Mouse (Mus musculus) embryonic fibroblast, embryonic 13.5 days (primary cell): Measurements from ENCODE around the gene Slc38a3. TPM values are rescaled to one million over a fixed set of nuclear protein-coding genes. Genes with fewer than 3 reads are reported as not detected.

ENCODE experiments used
- H3K27ac ChIP-seq: 2 replicates; pipeline ENCODE4 v1.5.1; 2012; ENCODE audit warnings: low read length, control low read depth, inconsistent platforms; ENCODE audit not compliant: insufficient read depth
- H3K4me1 ChIP-seq: 2 replicates; pipeline ENCODE4 v1.6.1; 2011; ENCODE audit warnings: low read length; ENCODE audit not compliant: control insufficient read depth, insufficient read depth
- H3K4me3 ChIP-seq: 2 replicates; pipeline ENCODE4 v1.5.1; 2011; ENCODE audit warnings: mild to moderate bottlenecking, control low read depth, low read length; ENCODE audit not compliant: insufficient read depth
- CTCF ChIP-seq: IDR thresholded peaks from 2 replicates; pipeline ENCODE4 v1.5.1; 2011; ENCODE audit warnings: mild to moderate bottlenecking, control low read depth, low read length, moderate library complexity, borderline replicate concordance; ENCODE audit not compliant: insufficient read depth
- POLR2A ChIP-seq: IDR thresholded peaks from 2 replicates; pipeline ENCODE4 v1.6.1; 2011; ENCODE audit warnings: low read depth, mild to moderate bottlenecking, control low read depth, low read length, moderate library complexity
- polyA plus RNA-seq: library from polyadenylated mRNA; stranded (reverse); fragments of >200 nt; gene quantifications from 2 replicates; pipeline ENCODE4 v1.2.4, GENCODE M21; 2011; ENCODE audit warnings: low read depth; ENCODE audit not compliant: missing spikeins, insufficient read length

Gene Slc38a3
- polyA plus RNA-seq = 1.1 TPM in 1 of 2 replicates, not detected in the other

- Histone ChIP-seq H3K4me1 (no peaks in the 10 kb centered on the region), H3K27ac (no peak within 1 kb of the TSS), H3K4me3 (no peak within 1 kb of the TSS)
- no peak for TF ChIP-seq POLR2A
- no peak for TF ChIP-seq CTCF
Observed at GRCm38 (mm10) chr9:107669480-107669945, at the start of gene Slc38a3. Slc38a3 (minus strand) TSS chr9:107669530.

- Histone ChIP-seq H3K4me1 (0 out of 2 replicates have a peak, but pooled peaks cover 4% of the 10 kb centered on the region), H3K27ac (peak overlapping the region; percentile 7; the same call in 1 of the 2 replicates), H3K4me3 (no peak overlapping the region)
- TF ChIP-seq CTCF = no peak
- no peak for TF ChIP-seq POLR2A
Observed at GRCm38 (mm10) chr9:107716951-107717350, 47.6 kb upstream of the Slc38a3 start.

- Histone ChIP-seq H3K4me1 (0 out of 2 replicates have a peak, but pooled peaks cover 4% of the 10 kb centered on the region), H3K27ac (no peak overlapping the region), H3K4me3 (no peak overlapping the region)
- TF ChIP-seq POLR2A (no peak), CTCF (no peak)
Observed at GRCm38 (mm10) chr9:107715632-107716031, 46.3 kb upstream of the Slc38a3 start.

GRCm38 (mm10) chr9:107714221-107714952 is 45.1 kb upstream of the Slc38a3 start:
- 0 out of 2 replicates have a peak, but pooled peaks cover 4% of the 10 kb centered on the region for H3K4me1 ChIP-seq
- TF ChIP-seq CTCF = no peak
- TF ChIP-seq POLR2A = no peak
- 0 out of 2 replicates have a peak overlapping the region, but pooled peaks have one; percentile 22 for H3K27ac ChIP-seq
- no peak overlapping the region for H3K4me3 ChIP-seq

GRCm38 (mm10) chr9:107709697-107710483 is 40.6 kb upstream of the Slc38a3 start, which contains the start of gene Sema3f:
Sema3f (minus strand) TSS chr9:107710475.
- peak within 1 kb of the TSS; percentile 58 for H3K4me3 ChIP-seq
- peaks cover 8% of the 10 kb centered on the region; the same call in 1 of the 2 replicates for H3K4me1 ChIP-seq
- H3K27ac ChIP-seq = 0 out of 2 replicates have a peak within 1 kb of the TSS, but pooled peaks have one; percentile 44
- TF ChIP-seq POLR2A = peak; percentile 94
- TF ChIP-seq CTCF = peak; percentile 39; the same call in 1 of the 2 replicates

- peak overlapping the region; percentile 58 for H3K4me3 ChIP-seq
- no peak for TF ChIP-seq POLR2A
- TF ChIP-seq CTCF = no peak
- peaks cover 4% of the 10 kb centered on the region for H3K4me1 ChIP-seq
- H3K27ac ChIP-seq = 0 out of 2 replicates have a peak overlapping the region, but pooled peaks have one; percentile 44
Observed at GRCm38 (mm10) chr9:107709096-107709696, 39.9 kb upstream of the Slc38a3 start.

- no peak for TF ChIP-seq POLR2A
- no peak for TF ChIP-seq CTCF
- H3K4me1 ChIP-seq = peaks cover 10% of the 10 kb centered on the region
- H3K27ac ChIP-seq = peak overlapping the region; percentile 5; the same call in 1 of the 2 replicates
- peak overlapping the region; percentile 58 for H3K4me3 ChIP-seq
Observed at GRCm38 (mm10) chr9:107708439-107709095, 39.2 kb upstream of the Slc38a3 start.

GRCm38 (mm10) chr9:107707701-107708438 is 38.5 kb upstream of the Slc38a3 start:
- peak overlapping the region; percentile 58 for H3K4me3 ChIP-seq
- peaks cover 13% of the 10 kb centered on the region for H3K4me1 ChIP-seq
- 0 out of 2 replicates have a peak overlapping the region, but pooled peaks have one; percentile 12 for H3K27ac ChIP-seq
- no peak for TF ChIP-seq CTCF
- peak; percentile 75 for TF ChIP-seq POLR2A
